Mouse (Mus musculus) kidney, postnatal 0 days (tissue): Measurements from ENCODE around the gene Hist1h4c. TPM values are rescaled to one million over a fixed set of nuclear protein-coding genes. Genes with fewer than 3 reads are reported as not detected.

Experiments used
- ATAC-seq: fragments of 200-750 bp; cut with Nextera tagmentation; replicated peaks from 2 replicates; pipeline ENCODE4 v1.8.0; 2017; ENCODE audit warnings: low read depth, moderate number of reproducible peaks, moderate TSS enrichment, moderate library complexity; ENCODE audit not compliant: low FRiP score
- DNase-seq: peaks from one replicate; pipeline ENCODE4 v3.0.0-alpha.2; 2016; ENCODE audit warnings: low spot score
- H3K27ac ChIP-seq: fragments of 300-500 bp; sonication (generic); 2 replicates; pipeline ENCODE4 v1.5.1; 2014; ENCODE audit warnings: mild to moderate bottlenecking
- H3K27me3 ChIP-seq: fragments of 300-500 bp; sonication (generic); 2 replicates; pipeline ENCODE4 v1.6.1; 2014; ENCODE audit warnings: low read length, mixed read lengths; ENCODE audit not compliant: insufficient read depth
- H3K36me3 ChIP-seq: fragments of 300-500 bp; sonication (generic); 2 replicates; pipeline ENCODE4 v1.6.1; 2014; ENCODE audit warnings: low read length, mixed read lengths; ENCODE audit not compliant: insufficient read depth
- H3K4me1 ChIP-seq: fragments of 300-500 bp; sonication (generic); replicated peaks from 2 replicates; pipeline ENCODE4 v1.6.1; 2014; ENCODE audit warnings: antibody characterized with exemption, low read length, mixed read lengths; ENCODE audit not compliant: insufficient read depth
- H3K4me2 ChIP-seq: fragments of 300-500 bp; sonication (generic); 2 replicates; pipeline ENCODE4 v1.6.1; 2014; ENCODE audit warnings: mild to moderate bottlenecking, low read length, moderate library complexity, mixed read lengths
- H3K4me3 ChIP-seq: fragments of 300-500 bp; sonication (generic); replicated peaks from 2 replicates; pipeline ENCODE4 v1.5.1; 2014; ENCODE audit warnings: low read depth, low read length
- H3K9ac ChIP-seq: fragments of 300-500 bp; sonication (generic); 2 replicates; pipeline ENCODE4 v1.6.1; 2014; ENCODE audit warnings: low read depth, low read length
- H3K9me3 ChIP-seq: fragments of 300-500 bp; sonication (generic); replicated peaks from 2 replicates; pipeline ENCODE4 v1.6.1; 2016; ENCODE audit warnings: low read length, inconsistent platforms, mixed read lengths
- CTCF ChIP-seq: IDR thresholded peaks from 2 replicates; pipeline ENCODE4 v1.5.1; 2016; ENCODE audit warnings: antibody characterized with exemption, low read depth, mild to moderate bottlenecking, moderate library complexity
- WGBS: fragments of 180-500 bp; shearing (Covaris S2); extraction: QIAGEN DNeasy Blood & Tissue Kit; methylation state at CpG from one replicate; pipeline ENCODE4 v1.1.7; 2014; 5-methylcytosine and 5-hydroxymethylcytosine counted together
- polyA plus RNA-seq: library from polyadenylated mRNA; unstranded; fragments of >200 nt; fragmentation: Nextera tagmentation; extraction: Ambion mirVana; gene quantifications from 2 replicates; pipeline ENCODE4 v1.2.1, GENCODE M21; 2015

Hist1h4c gene
- polyA plus RNA-seq, 1 experiment from 2014 or later: 7.4 TPM

GRCm38 (mm10) chr13:23717176-23717575, 18.9 kb upstream of the Hist1h4c start:
- 59% methylated on average over 11 of the region's 11 CpGs for WGBS
- DNase-seq (no peak), ATAC-seq (no peak)

DNA sequence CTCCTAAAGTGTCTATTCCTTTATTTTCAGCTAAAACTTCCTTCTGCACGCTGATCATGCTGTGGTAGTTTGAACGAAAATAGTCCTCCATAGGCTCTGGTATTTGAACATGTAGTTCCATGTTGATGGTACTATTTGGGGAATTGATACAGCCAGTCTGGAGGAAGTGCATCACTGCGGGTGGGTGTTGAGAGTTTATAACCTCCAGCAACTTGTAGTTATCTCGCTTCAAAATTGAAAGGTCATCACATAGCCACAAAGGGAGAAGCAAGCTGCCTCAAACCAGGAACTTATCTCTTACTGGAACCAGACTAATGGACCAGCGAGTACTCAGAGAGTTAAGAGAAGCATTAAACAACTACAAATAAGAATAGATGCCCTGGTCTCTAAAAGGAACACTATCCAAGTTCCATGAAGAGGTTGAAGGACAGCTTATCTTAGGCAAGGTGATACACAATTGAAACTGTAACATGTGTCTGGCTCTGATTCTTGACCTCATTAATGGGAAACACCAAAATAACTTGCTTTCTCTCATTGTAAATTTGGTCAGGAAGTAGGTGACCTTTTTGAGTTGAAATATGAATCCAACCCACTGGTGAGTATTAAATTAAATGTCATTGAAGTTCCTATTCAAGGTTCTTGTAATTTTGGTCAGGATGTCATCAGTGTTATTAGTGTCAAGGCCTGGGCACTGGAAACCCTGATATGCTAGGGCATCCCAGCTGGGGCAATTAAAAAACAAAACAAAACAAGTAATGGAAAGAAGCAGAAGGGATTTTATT, 18.2 kb upstream of the Hist1h4c start:
- DNase-seq (no peak), ATAC-seq (no peak)
- H3K4me1 ChIP-seq: no peaks in the 10 kb centered on the region
- H3K27me3 ChIP-seq: no peaks in the 10 kb centered on the region
- H3K27ac ChIP-seq: no peak overlapping the region
- H3K4me3 ChIP-seq: no peak overlapping the region
- no peak for TF ChIP-seq CTCF
- no peak overlapping the region for H3K4me2 ChIP-seq
- WGBS: 89% methylated on average over 5 of the region's 5 CpGs
- no peak overlapping the region for H3K9ac ChIP-seq
- H3K9me3 ChIP-seq: no peaks in the 10 kb centered on the region
- H3K36me3 ChIP-seq: no peaks in the 10 kb centered on the region

More at GRCm38 (mm10) chr13:23717176-23717575, 18.9 kb upstream of the Hist1h4c start:
- no peak overlapping the region for H3K4me2 ChIP-seq
- no peak overlapping the region for H3K27ac ChIP-seq
- H3K9me3 ChIP-seq: no peaks in the 10 kb centered on the region
- TF ChIP-seq CTCF: no peak
- no peak overlapping the region for H3K4me3 ChIP-seq
- H3K9ac ChIP-seq: no peak overlapping the region
- no peaks in the 10 kb centered on the region for H3K36me3 ChIP-seq
- no peaks in the 10 kb centered on the region for H3K27me3 ChIP-seq
- H3K4me1 ChIP-seq: no peaks in the 10 kb centered on the region

DNA sequence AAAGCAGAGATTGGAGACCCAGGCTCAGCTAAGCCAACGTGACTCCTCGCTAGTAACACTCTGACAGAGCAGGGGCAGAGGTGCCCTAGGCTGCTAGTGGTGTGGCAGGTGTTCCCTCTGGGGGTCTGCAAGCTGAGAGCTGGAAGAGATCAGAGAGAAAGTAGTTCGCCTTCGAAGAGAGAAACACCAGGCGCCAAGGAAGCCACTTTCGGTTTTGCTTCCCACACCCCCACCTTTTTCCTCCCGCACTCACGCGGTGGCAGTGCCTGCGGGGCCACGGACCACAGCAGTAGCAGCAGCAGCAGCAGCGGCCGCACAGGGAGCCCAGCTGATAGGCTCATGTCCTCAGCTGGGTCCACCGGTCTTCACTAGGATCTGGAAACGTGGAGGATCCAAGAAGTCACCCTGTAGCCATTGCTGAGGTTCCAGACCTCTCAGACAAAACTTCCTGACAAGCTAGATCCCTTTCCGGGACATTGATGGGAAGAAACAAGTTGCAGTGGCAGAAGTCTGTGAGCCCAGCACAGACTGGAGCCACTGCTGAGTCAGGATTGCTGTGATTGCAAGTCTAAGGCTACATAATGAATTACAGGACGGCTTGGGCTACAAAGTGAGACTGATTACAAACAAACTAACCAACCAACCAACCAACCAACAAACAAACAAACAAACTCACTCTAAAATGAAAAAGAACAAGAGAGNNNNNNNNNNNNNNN, 12.3 kb upstream of the Hist1h4c start, which contains the start of gene Hfe:
Hfe (minus strand) TSS at position 481 of the 716 bp plus-strand sequence.
- TF ChIP-seq CTCF: no peak
- H3K4me1 ChIP-seq: no peaks in the 10 kb centered on the region
- no peaks in the 10 kb centered on the region for H3K36me3 ChIP-seq
- H3K9ac ChIP-seq: peak within 1 kb of the TSS; percentile 76
- H3K9me3 ChIP-seq: no peaks in the 10 kb centered on the region
- ATAC-seq: peak; percentile 49
- peak within 1 kb of the TSS; percentile 39 for H3K4me3 ChIP-seq
- H3K4me2 ChIP-seq: peak within 1 kb of the TSS; percentile 79
- no peaks in the 10 kb centered on the region for H3K27me3 ChIP-seq
- peak; percentile 68 for DNase-seq
- 2% methylated on average over 17 of the region's 17 CpGs for WGBS
- H3K27ac ChIP-seq: peak within 1 kb of the TSS; percentile 69

- Histone ChIP-seq H3K4me1 (no peaks in the 10 kb centered on the region), H3K27me3 (no peaks in the 10 kb centered on the region), H3K9ac (peak overlapping the region; percentile 76), H3K9me3 (no peaks in the 10 kb centered on the region), H3K27ac (peak overlapping the region; percentile 69), H3K4me3 (peak overlapping the region; percentile 39), H3K36me3 (no peaks in the 10 kb centered on the region), H3K4me2 (peak overlapping the region; percentile 79)
- WGBS: 25% methylated on average over 13 of the region's 15 CpGs
- DNase-seq (no peak), ATAC-seq (no peak)
- TF ChIP-seq CTCF: no peak
Measured at GRCm38 (mm10) chr13:23709714-23710373, 11.6 kb upstream of the Hist1h4c start.

GRCm38 (mm10) chr13:23708654-23709053, 10.4 kb upstream of the Hist1h4c start:
- DNase-seq (no peak), ATAC-seq (no peak)
- WGBS: 76% methylated on average over 4 of the region's 4 CpGs

GRCm38 (mm10) chr13:23708041-23708440, 9.8 kb upstream of the Hist1h4c start:
- no peak for TF ChIP-seq CTCF
- Histone ChIP-seq H3K27ac (no peak overlapping the region), H3K4me3 (no peak overlapping the region), H3K9ac (no peak overlapping the region), H3K9me3 (no peaks in the 10 kb centered on the region), H3K4me1 (no peaks in the 10 kb centered on the region), H3K4me2 (no peak overlapping the region), H3K27me3 (no peaks in the 10 kb centered on the region), H3K36me3 (no peaks in the 10 kb centered on the region)
- WGBS: 90% methylated on average over 4 of the region's 4 CpGs
- DNase-seq: no peak
- no peak for ATAC-seq

More at GRCm38 (mm10) chr13:23708654-23709053, 10.4 kb upstream of the Hist1h4c start:
- Histone ChIP-seq H3K4me1 (no peaks in the 10 kb centered on the region), H3K4me3 (no peak overlapping the region), H3K4me2 (no peak overlapping the region), H3K27me3 (no peaks in the 10 kb centered on the region), H3K9me3 (no peaks in the 10 kb centered on the region), H3K36me3 (no peaks in the 10 kb centered on the region), H3K27ac (no peak overlapping the region), H3K9ac (no peak overlapping the region)
- no peak for TF ChIP-seq CTCF
